Mouse (Mus musculus) adrenal gland, postnatal 4 days (tissue): Measurements from ENCODE around the gene Kctd11. TPM values are rescaled to one million over a fixed set of nuclear protein-coding genes. Genes with fewer than 3 reads are reported as not detected.

Experiments used
- DNase-seq, 2 experiments: peaks; one replicate each; pipeline ENCODE4 v3.0.0; 2021 to 2022; ENCODE audit warnings: low spot score in 2 of 2, mixed read lengths in 2 of 2
- total RNA-seq, 2 experiments: library from RNA; stranded (reverse); gene quantifications; 2 replicates each; pipeline ENCODE4 v1.2.3; 2021

Kctd11 gene
- total RNA-seq, 2 experiments from 2014 or later = 3.4 to 4.1 TPM

DNA sequence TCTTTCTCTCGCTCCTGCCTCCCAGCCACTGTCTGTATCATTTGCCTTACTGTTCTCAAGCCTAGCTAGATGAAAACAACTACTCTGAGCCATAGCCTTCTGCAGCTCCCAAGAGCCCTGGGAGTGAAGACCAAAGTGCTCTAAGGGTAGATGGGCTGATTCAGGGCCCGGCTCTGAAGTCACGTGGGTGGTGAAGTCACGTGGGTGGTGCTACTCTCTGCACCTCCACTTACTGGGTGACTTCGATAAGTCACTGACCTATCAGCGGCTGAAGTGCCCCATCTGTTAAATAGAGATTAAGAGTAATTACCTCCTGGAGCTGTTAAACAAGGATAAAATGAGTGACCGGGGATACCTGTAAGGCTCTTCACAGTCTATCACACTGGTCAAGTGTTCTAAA is 27.2 kb downstream of the Kctd11 start:
- no peak for DNase-seq

DNA sequence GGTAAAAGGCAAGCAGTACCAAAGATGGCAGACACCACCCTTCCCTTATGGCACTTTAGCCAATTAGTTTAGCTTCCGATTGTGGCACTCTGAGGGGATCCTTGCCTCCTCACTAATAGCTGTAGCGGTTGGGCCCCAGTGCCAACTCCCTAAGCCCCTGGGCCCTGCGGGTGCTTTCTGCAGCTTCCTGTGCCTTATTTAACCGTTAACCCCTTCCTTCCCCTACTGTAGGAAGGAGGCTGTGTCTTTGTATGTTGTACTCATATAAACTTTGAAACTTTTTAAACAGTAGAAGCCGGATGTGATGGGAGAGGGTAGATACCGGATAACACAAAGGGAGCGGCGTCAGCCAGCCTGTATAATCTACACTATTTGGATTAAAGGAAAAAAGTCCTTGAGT is 30.5 kb downstream of the Kctd11 start:
- no peak for DNase-seq

DNA sequence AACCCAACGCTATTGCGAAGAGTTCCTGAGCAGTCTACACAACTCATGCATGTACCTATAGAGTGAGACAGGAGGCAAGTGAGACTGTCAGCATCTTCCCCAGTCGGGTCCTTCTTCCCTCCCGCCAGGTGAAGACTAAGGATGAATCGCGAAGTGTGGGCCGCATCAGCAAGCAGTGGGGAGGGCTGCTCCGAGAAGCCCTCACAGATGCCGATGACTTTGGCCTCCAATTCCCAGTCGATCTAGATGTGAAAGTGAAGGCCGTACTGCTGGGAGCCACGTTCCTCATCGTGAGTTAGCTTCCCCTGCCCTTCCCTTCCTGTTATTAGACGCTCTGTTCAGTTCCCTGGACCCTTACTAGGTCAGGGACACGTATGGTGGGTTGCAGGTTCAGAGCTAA is 31.3 kb downstream of the Kctd11 start:
- DNase-seq = no peak

DNA sequence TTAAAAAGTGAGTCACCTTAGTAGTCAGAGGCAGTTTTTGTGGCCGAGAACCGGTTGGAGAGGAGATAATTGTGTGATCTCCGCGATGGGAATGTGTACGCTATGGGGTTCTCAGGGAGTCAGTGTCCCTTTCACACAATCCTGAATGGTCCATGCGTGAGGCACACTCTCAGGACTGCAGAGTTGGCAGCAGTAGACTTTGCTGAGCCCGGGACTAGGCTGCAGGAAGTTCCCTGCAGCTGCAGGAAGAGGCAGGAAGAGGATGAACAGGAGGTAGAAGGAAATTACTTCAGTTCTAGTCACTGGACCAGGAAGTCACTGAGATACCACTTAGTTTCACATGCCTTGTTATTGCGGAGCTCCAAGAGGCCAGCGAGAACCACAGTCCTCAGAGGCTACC is 32.1 kb downstream of the Kctd11 start:
- DNase-seq = no peak

DNA sequence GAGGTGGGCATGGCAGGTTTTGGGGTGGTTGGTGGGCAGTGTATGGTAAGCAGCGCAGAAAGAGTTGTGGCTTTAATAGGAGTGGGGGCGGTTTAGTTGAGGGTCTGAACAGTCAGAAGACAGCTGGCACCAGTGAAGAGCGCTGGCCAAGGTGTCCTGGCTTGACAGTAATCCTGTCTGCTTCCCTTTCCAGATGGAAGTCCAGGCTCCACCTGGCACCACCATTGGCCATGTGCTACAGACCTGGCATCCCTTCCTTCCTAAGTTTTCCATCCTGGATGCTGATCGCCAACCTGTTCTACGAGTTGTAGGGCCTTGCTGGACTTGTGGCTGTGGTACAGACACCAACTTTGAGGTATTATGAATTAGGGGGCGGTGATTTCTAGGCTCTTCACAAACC is 33.2 kb downstream of the Kctd11 start:
- no peak for DNase-seq

DNA sequence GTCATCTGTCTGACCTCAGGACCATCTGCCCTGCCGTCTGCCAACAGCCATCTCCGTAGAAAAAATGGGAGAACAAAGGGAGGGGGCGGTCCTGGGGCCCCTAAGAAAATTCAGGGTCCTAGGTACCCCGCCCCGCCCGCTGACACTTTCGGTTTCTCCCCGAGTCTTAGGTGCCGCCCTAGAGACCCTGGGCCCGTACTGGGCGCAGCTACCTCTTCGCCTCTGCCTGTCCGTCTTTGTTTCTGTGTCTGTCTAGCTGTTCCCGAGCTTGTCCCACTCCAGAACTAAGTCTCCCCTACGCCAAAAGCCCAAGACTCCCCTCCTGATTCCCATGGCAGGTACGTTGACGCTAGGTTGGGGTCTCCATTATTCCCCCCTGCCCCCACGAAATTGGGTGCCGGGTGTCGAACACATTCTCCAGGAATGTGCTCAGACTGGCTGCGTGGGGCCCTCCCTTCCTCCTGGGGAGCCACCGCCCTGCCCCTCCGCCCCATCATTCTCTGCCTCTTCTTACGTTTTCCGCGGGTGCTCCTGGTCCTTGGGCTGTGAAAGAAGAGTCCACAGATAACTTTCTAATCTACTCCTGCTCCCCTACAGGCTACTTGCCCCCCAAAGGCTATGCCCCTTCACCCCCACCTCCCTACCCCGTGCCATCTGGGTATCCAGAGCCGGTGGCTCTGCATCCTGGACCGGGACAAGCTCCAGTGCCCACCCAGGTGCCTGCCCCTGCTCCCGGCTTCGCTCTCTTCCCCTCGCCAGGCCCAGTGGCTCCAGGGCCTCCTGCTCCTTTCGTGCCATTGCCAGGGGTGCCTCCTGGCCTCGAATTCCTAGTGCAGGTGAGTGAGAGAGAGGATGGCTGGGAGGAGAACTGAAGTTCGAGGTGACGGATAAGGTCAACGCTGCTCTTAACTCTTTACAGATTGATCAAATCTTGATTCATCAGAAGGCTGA is 34.2 kb downstream of the Kctd11 start:
- no peak for DNase-seq

DNA sequence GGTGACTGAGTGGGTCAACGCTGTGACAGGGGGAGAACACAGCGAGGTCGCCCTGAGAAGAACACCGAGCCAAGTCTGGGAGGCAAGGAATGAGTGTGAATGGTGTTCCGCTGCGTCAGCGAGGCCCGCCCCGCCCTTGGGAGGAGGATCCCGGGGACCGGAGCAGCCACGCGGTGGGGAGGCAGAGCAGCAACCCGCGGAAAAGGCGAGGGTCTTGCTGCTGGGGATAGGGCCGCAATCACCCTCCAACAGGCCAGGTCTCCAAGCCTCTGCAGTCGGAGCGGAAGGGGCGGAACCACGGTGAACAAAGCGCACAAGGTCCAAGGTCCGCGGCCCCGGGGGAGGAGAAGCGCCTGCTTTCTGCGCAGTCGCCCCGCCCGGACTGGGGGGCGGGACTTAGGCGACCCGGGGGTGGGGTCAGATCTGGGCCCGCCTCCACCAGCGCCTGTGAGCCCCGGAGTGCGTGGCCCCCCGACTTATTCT is 35.0 kb downstream of the Kctd11 start, which contains the start of gene Plscr3:
Gene Plscr3, plus strand, starts transcription at position 179 of the 483 bp plus-strand sequence.
- peak; percentile 84 to 87 for DNase-seq

DNA sequence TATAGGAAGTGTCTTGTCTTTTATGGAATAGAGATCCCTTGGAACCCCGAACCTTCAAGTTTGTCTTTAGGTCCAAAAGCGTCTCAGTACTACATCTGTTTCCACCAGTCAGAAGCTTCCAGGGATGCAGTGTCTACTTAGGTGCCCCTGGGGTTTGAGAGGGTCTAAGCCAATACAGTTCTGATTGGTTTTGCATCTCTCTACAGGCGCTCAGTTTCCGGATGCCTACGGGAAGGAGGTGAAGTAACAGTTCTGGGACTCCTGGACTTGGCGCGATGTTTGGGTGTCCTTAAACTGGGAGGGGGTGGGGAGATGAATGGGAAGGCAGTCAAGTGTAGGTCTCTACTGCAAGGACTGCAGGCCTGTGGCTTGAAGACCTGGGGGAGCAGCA is 42.5 kb downstream of the Kctd11 start:
- DNase-seq = no peak

DNA sequence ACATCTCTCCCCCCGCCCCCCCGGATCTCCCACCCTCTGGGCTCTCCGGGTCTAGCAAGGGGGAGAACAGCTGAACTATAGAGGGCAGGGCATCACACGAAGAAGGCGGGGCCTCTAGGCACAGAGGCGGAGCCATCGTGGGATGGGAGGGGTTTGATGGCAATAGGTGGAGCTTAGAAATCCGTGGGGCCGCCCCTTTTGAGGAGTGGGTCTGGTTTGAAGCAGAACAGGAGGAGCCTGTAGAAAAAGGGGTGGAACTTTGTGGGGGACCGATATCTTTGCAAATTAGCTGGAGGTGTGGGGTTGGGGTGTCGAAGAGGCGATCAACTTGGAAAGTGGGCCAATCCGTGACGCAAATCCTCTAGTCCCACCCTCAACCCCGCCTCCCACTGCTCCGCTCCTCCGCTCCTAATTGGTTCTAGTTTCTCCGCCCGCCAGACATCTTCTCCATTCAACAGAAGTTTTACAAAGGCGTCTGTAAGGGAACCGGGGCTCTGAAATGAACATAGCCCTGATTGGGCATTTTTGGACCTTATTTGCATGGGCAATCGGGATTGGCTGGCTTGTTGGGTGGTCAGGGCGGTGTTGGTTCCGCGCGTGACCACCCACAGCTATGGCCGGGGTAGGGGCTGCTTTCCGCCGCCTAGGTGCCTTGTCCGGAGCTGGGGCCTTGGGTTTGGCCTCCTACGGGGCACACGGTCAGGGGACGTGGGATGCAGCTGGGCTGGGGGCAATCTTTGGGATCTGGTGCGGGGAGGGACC is 43.1 kb downstream of the Kctd11 start, which contains the start of gene Tmem256:
Gene Tmem256, plus strand, starts transcription at position 563 of the 762 bp plus-strand sequence.
- DNase-seq = peak; percentile 76 to 88

DNA sequence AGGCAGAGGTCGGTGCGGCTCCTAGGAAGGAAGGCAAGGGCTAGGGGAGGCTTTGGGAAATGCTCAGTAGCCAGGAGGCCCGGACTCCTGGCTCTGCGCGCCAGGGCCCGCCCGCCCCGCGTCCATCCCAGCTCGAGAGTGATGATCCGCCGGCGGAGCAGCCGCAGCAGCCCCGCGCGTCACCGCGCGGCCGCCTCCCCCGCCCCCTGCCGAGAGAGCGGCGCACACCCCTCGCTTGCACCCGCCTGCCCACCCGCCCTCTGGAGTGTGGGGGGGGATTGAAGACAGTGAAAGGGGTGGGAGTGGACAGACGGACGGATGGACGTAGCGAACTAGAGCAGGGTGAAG is 43.6 kb downstream of the Kctd11 start, which contains the start of gene Nlgn2:
Gene Nlgn2, minus strand, starts transcription at position 181 of the 348 bp plus-strand sequence.
- DNase-seq = no peak

DNA sequence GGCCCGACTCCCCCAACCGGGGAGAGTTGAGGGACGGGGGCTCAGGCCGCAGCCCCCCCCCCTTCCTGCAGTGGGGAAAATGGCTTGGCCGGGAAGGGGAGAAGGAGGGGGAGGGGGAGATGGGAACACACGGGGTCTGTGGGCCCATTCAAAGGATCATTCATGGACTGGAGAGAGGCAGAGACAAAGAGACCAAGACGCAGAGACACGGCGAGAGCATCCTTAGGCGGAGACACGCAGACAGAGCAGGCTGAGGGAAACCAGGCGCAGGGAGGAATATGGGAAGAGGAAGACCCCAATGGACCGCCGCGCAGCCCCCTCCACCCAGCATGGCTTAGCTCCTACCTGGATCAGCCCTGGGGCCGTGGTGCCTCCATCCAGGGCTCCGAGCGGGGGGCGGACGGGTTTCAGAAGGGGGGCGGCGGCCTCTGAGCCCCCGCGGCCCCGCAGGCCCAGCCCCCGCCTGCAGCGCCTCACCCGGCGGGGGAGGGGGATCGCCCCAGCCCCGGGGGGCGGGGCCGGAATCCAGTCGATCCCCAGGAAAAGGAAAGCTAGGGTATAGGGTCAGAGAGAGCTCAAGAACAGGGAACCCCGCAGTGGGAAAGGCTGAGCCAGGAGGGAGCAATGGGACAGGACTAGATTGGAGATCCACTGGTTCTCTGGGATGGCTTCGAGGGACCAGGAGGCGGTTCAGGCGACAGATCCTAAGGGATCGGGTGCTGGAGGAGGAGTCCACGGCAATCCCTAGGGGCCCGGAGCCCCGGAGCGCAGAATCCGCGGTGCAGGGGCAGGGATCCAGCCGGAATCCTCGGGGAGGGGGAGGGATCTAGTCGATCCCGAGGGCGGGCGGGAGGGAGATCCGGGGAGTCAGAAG is 44.3 kb downstream of the Kctd11 start:
- DNase-seq = no peak

DNA sequence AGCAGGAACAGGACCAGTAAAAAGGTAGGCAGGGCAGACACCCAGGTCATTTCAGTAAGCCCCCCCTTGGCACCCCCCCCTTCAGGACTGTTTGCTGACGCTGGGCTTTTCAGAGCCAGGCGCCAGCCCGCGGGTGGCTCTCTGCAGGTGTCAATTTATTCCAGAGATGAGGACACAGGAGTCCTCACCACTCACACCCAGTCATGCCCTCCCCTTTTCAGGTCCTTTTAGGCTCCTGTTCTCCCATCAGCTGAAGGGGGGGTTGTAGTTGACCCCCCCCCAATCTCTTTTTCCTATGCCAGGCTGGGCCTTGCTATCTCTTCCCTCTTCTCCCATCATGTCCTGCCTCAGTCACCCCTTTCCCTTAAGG is 45.3 kb downstream of the Kctd11 start:
- no peak for DNase-seq

DNA sequence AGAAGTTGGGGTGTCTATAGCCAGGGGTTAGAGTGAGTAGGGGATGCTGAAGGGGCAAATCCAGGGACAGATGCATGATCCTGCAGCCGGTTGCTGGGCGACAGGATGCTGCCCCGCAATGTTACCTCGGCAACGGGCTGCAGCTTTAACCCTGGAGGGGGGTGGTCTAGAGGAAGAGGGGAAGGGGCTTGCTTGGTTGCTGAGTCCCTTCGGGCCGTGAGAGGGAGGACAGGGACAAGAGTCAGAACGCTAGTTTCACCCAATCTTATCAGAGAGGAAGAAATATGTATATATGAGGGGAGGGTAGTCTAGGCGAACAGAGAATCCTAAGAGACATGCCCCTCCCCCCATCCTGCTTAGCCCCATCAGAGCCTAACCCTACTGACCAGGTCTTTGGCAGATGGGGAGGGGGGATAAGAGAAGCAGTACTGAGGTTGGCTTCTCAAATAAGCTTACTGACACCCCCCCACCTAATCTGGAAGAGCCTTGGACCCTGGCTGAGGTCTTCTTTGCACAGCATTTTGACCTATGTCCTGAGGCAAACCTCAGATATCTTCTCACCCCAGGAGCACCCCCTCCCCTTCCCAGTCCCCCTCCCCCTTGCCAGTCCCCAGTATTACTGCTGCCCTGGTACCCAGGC is 45.8 kb downstream of the Kctd11 start:
- DNase-seq = no peak

DNA sequence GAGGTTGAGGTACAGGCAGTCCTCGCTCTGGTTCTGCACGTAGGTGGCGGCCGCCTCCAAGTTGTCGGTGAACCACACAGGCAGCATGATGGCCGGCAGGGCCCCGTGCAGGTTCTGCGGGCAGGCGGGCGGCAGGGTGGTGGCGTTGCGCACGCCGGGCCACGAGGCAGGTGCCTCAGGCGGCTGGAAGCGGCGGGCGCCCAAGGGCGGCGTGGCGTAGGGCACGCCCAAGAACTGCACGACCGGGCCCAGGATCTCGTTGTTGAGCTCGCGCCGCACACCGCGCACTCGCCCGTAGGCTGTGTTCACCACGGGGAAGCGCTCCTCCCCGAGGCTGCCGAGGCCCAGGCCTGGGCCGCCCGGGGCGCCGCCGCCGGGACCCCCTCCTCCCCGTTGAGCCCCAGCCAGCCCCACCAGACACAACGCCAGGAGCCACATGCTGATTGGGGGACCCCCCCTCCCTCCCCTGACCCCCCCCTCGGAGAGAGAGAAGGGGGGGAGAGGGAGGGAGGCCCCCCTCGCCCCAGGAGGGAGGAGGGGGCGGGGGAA is 47.1 kb downstream of the Kctd11 start:
- DNase-seq = no peak

DNA sequence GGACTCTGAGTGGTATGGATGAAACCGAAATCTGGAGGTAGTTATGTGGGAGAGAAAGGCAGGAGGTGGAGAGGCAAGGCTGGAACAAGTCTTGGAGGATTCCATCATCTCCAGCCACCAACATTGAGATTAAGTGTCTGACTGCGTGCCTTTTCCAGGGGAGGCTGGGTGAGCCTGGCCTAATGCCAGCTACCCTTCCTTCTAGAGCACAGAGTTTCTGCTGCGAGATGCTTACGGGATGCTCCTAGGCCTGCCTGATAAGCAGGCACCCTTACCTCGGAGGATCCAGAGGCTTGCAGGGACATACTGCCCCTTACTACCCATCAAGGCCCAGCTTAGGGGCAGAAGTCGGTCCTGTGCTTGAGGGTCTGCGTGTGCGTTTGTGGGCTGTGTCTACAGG is 47.7 kb downstream of the Kctd11 start:
- DNase-seq = no peak

DNA sequence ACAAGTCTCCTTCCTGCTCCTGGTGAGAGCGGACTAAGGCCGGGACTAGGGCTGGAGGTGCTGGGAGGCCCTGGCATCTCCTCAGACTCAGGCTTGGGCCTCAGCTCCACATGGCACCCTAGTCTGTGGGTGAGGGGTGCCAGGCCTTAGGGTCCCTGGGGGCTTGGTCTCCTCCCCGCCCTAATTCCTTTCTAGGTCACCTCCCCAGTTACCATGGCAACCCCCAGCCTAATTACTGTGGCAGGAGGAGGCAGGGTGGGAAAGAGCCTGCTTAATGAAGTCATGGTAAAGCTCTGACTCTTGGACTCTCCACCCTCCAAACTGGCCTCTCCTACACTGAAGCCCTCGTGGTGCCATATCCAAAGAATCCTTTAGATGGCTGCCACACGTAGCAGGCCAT is 52.4 kb downstream of the Kctd11 start:
- DNase-seq = no peak
